Mouse (Mus musculus) embryonic facial prominence, embryonic 15.5 days (tissue): ENCODE results near the gene Nrap. TPM values are rescaled to one million over a fixed set of nuclear protein-coding genes. Genes with fewer than 3 reads are reported as not detected.

Experiments used
- ATAC-seq: fragments of 200-750 bp; cut with Nextera tagmentation; 2 replicates; pipeline ENCODE4 v1.8.0; 2017; ENCODE audit warnings: low read depth, moderate TSS enrichment; ENCODE audit not compliant: insufficient number of reproducible peaks, low FRiP score, low TSS enrichment
- H3K27ac ChIP-seq: fragments of 300-500 bp; sonication (generic); replicated peaks from 2 replicates; pipeline ENCODE4 v1.5.1; 2015; ENCODE audit warnings: mild to moderate bottlenecking, inconsistent platforms
- H3K27me3 ChIP-seq: fragments of 300-500 bp; sonication (generic); 2 replicates; pipeline ENCODE4 v1.6.1; 2015; ENCODE audit warnings: inconsistent platforms
- H3K36me3 ChIP-seq: fragments of 300-500 bp; sonication (generic); 2 replicates; pipeline ENCODE4 v1.6.1; 2015; ENCODE audit warnings: mild to moderate bottlenecking, inconsistent platforms
- H3K4me1 ChIP-seq: fragments of 300-500 bp; sonication (generic); 2 replicates; pipeline ENCODE4 v1.6.1; 2015; ENCODE audit warnings: inconsistent platforms
- H3K4me2 ChIP-seq: fragments of 300-500 bp; sonication (generic); replicated peaks from 2 replicates; pipeline ENCODE4 v1.6.1; 2015; ENCODE audit warnings: mild to moderate bottlenecking, inconsistent platforms
- H3K4me3 ChIP-seq: fragments of 300-500 bp; sonication (generic); replicated peaks from 2 replicates; pipeline ENCODE4 v1.5.1; 2015; ENCODE audit warnings: mild to moderate bottlenecking, inconsistent platforms
- H3K9ac ChIP-seq: fragments of 300-500 bp; sonication (generic); 2 replicates; pipeline ENCODE4 v1.6.1; 2015; ENCODE audit warnings: inconsistent platforms
- H3K9me3 ChIP-seq: fragments of 300-500 bp; sonication (generic); replicated peaks from 2 replicates; pipeline ENCODE4 v1.6.1; 2016; ENCODE audit warnings: inconsistent platforms
- WGBS: fragments of 180-500 bp; shearing (Covaris S2); methylation state at CpG from one replicate; pipeline ENCODE4 v1.1.7; 2015; 5-methylcytosine and 5-hydroxymethylcytosine counted together
- polyA plus RNA-seq: library from polyadenylated mRNA; unstranded; fragments of >200 nt; fragmentation: Nextera tagmentation; extraction: Ambion mirVana; gene quantifications from 2 replicates; pipeline ENCODE4 v1.2.1, GENCODE M21; 2015

The Nrap gene
- polyA plus RNA-seq, 1 experiment from 2014 or later: 3.3 TPM

DNA sequence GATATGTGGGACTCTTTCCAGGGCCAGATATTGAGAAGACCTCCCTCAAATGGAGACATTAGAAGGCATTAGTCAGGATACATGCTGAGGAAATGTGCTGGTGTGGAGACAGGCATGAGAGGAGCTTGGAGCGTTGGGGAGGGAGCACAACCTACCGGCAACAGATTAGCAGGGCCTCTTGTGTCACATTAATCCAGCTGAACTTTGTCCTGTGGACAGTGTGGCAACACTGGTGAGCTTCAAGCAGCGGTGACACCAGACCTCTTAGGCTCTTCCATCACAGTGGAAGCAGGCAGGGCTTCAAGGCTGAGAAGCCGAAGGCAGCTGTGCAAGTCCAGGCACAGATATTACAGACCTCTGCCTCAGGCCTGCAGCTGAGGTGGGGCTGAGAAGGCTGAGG, 111.9 kb downstream of the Nrap start:
- Histone ChIP-seq H3K4me2 (no peak overlapping the region), H3K36me3 (no peaks in the 10 kb centered on the region), H3K4me3 (no peak overlapping the region), H3K4me1 (no peaks in the 10 kb centered on the region), H3K9me3 (no peaks in the 10 kb centered on the region), H3K9ac (no peak overlapping the region), H3K27ac (no peak overlapping the region), H3K27me3 (0 out of 2 replicates have a peak, but pooled peaks cover 3% of the 10 kb centered on the region)
- 73% methylated on average over 4 of the region's 4 CpGs for WGBS
- ATAC-seq: no peak

- Histone ChIP-seq H3K9me3 (no peaks in the 10 kb centered on the region), H3K9ac (no peak overlapping the region), H3K36me3 (no peaks in the 10 kb centered on the region), H3K27me3 (0 out of 2 replicates have a peak, but pooled peaks cover 3% of the 10 kb centered on the region), H3K4me2 (no peak overlapping the region), H3K4me3 (no peak overlapping the region), H3K27ac (no peak overlapping the region), H3K4me1 (no peaks in the 10 kb centered on the region)
- 51% methylated on average over 3 of the region's 3 CpGs for WGBS
- ATAC-seq: no peak
Measured at GRCm38 (mm10) chr19:56277140-56277804, 112.6 kb downstream of the Nrap start.

DNA sequence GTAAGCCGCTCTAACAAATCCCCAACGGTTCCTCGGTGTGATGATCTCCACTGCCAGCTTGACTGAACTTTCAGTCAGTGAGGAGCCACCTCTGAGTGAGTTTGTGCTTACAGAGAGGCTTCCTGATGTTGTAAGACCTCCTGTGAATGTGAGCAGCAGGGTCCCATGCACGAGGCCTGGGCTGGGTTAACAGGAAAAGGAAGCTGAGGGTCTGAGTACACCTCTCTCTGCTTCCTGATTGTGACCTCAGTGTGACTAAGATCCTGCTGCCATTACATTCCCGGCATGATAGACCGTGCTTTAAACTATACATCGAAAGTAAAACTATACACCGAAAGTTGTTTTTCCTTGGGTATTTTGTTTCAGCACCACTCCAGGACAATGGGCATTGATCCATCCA, 117.8 kb downstream of the Nrap start:
- no peak overlapping the region for H3K27ac ChIP-seq
- 86% methylated on average over 8 of the region's 8 CpGs for WGBS

More for the DNA sequence above, 117.8 kb downstream of the Nrap start:
- Histone ChIP-seq H3K9ac (no peak overlapping the region), H3K27me3 (0 out of 2 replicates have a peak, but pooled peaks cover 3% of the 10 kb centered on the region), H3K9me3 (no peaks in the 10 kb centered on the region), H3K4me2 (no peak overlapping the region), H3K4me3 (no peak overlapping the region), H3K36me3 (no peaks in the 10 kb centered on the region), H3K4me1 (no peaks in the 10 kb centered on the region)
- ATAC-seq: no peak

Other genes with a start within 250 kb of the Nrap start
- gene Habp2, start 102.9 kb downstream of the Nrap start, polyA plus RNA-seq: 0.24 and 0.26 TPM in 2 replicates
- 25.0 and 25.1 TPM in 2 replicates for gene Casp7, start 7.1 kb upstream of the Nrap start, polyA plus RNA-seq
- 1.2 and 1.9 TPM in 2 replicates for gene Plekhs1, start 71.6 kb upstream of the Nrap start, polyA plus RNA-seq
- 15.8 and 17.7 TPM in 2 replicates for gene Dclre1a, start 158.2 kb upstream of the Nrap start, polyA plus RNA-seq
- 14.1 and 14.2 TPM in 2 replicates for gene Nhlrc2, start 158.2 kb upstream of the Nrap start, polyA plus RNA-seq